Mouse (Mus musculus) embryonic fibroblast, embryonic 13.5 days (primary cell): Measurements from ENCODE around the gene AU018091.

Experiments used
- CTCF ChIP-seq: IDR thresholded peaks from 2 replicates; pipeline ENCODE4 v1.5.1; 2011; ENCODE audit warnings: mild to moderate bottlenecking, control low read depth, low read length, moderate library complexity, borderline replicate concordance; ENCODE audit not compliant: insufficient read depth
- POLR2A ChIP-seq: IDR thresholded peaks from 2 replicates; pipeline ENCODE4 v1.6.1; 2011; ENCODE audit warnings: low read depth, mild to moderate bottlenecking, control low read depth, low read length, moderate library complexity

DNA sequence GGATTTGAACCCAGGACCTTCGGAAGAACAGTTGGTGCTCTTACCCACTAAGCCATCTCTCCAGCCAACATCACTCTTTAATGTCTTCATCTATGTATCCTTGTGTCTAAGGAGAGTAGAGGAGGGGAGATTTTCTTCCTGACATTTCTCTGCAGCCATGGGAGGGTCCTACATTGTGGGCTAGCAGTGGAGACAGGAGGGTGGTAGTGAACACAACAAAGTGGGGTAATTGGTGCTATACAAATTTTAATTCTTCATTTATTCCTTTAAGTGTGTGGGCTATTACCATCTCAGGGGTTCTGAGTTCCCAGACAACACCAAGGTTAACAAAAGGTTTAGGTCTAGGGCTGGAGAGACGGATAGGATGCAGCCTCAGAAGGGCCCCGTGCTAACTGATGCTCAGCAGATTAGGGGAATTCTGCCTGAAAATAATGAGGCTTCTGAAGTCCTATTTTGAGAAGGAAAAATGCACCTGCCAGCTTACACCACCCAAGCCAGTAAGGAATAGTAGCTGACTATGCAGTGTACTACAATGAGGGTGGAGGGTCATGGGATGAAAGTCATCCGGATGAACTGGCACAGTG is 24.1 kb upstream of the AU018091 start:
- TF ChIP-seq POLR2A (no peak), CTCF (no peak)
